Mouse (Mus musculus): ENCODE data around the gene Fam184a. TPM values are rescaled to one million over a fixed set of nuclear protein-coding genes. Genes with fewer than 3 reads are reported as not detected.

The Fam184a gene
- polyA plus RNA-seq, 1 experiment from 2014 or later, result 5.0 TPM

GRCm38 (mm10) chr10:53742961-53743360, 8.0 kb downstream of the Fam184a start:
- no peaks in the 10 kb centered on the region for H3K4me1 ChIP-seq (replicated peaks; ENCODE audit: insufficient read depth, low read length)
- H3K27ac ChIP-seq, result no peak overlapping the region
- ATAC-seq (replicated peaks; ENCODE audit: low FRiP score, low read depth) (no peak), DNase-seq (ENCODE audit: low spot score) (no peak)
- no peak overlapping the region for H3K4me2 ChIP-seq (ENCODE audit: low read length)
- H3K4me3 ChIP-seq (replicated peaks; ENCODE audit: low read depth, low read length), result no peak overlapping the region
- TF ChIP-seq CTCF (IDR thresholded peaks at IDR 0.05; ENCODE audit: low read depth), result no peak
- H3K9me3 ChIP-seq (replicated peaks; ENCODE audit: low read length), result no peaks in the 10 kb centered on the region
- no peak overlapping the region for H3K9ac ChIP-seq (ENCODE audit: low read depth, low read length)
- no peaks in the 10 kb centered on the region for H3K36me3 ChIP-seq (ENCODE audit: insufficient read depth, low read length)
- 86% methylated on average over 5 of the region's 5 CpGs for WGBS
- H3K27me3 ChIP-seq (ENCODE audit: insufficient read depth, low read length), result no peaks in the 10 kb centered on the region

- Histone ChIP-seq H3K36me3 (ENCODE audit: insufficient read depth, low read length) (no peaks in the 10 kb centered on the region), H3K9ac (ENCODE audit: low read depth, low read length) (no peak overlapping the region), H3K4me3 (replicated peaks; ENCODE audit: low read depth, low read length) (no peak overlapping the region), H3K4me2 (ENCODE audit: low read length) (no peak overlapping the region), H3K4me1 (replicated peaks; ENCODE audit: insufficient read depth, low read length) (no peaks in the 10 kb centered on the region), H3K27me3 (ENCODE audit: insufficient read depth, low read length) (no peaks in the 10 kb centered on the region), H3K27ac (no peak overlapping the region), H3K9me3 (replicated peaks; ENCODE audit: low read length) (no peaks in the 10 kb centered on the region)
- no peak for TF ChIP-seq CTCF (IDR thresholded peaks at IDR 0.05; ENCODE audit: low read depth)
- no peak for ATAC-seq (replicated peaks; ENCODE audit: low FRiP score, low read depth)
- no peak for DNase-seq (ENCODE audit: low spot score)
Observed at GRCm38 (mm10) chr10:53740014-53740413, 10.9 kb downstream of the Fam184a start.

- no peak for TF ChIP-seq CTCF (IDR thresholded peaks at IDR 0.05; ENCODE audit: low read depth)
- DNase-seq (ENCODE audit: low spot score), result peak; percentile 31
- Histone ChIP-seq H3K4me3 (replicated peaks; ENCODE audit: low read depth, low read length) (no peak overlapping the region), H3K4me1 (replicated peaks; ENCODE audit: insufficient read depth, low read length) (no peaks in the 10 kb centered on the region), H3K27me3 (ENCODE audit: insufficient read depth, low read length) (no peaks in the 10 kb centered on the region), H3K4me2 (ENCODE audit: low read length) (no peak overlapping the region), H3K9me3 (replicated peaks; ENCODE audit: low read length) (no peaks in the 10 kb centered on the region), H3K27ac (no peak overlapping the region), H3K36me3 (ENCODE audit: insufficient read depth, low read length) (no peaks in the 10 kb centered on the region), H3K9ac (ENCODE audit: low read depth, low read length) (no peak overlapping the region)
- WGBS, result 44% methylated on average over 8 of the region's 8 CpGs
- ATAC-seq (replicated peaks; ENCODE audit: low FRiP score, low read depth), result peak; percentile 49; the same call in 1 of the 2 replicates
Observed at GRCm38 (mm10) chr10:53738842-53739241, 12.1 kb downstream of the Fam184a start.

- TF ChIP-seq CTCF (IDR thresholded peaks at IDR 0.05; ENCODE audit: low read depth), result no peak
- DNase-seq (ENCODE audit: low spot score) (no peak), ATAC-seq (replicated peaks; ENCODE audit: low FRiP score, low read depth) (no peak)
- no peak overlapping the region for H3K4me2 ChIP-seq (ENCODE audit: low read length)
- no peak overlapping the region for H3K9ac ChIP-seq (ENCODE audit: low read depth, low read length)
- no peaks in the 10 kb centered on the region for H3K4me1 ChIP-seq (replicated peaks; ENCODE audit: insufficient read depth, low read length)
- H3K4me3 ChIP-seq (replicated peaks; ENCODE audit: low read depth, low read length), result no peak overlapping the region
- 62% methylated on average over 7 of the region's 7 CpGs for WGBS
- no peak overlapping the region for H3K27ac ChIP-seq
- no peaks in the 10 kb centered on the region for H3K27me3 ChIP-seq (ENCODE audit: insufficient read depth, low read length)
- H3K9me3 ChIP-seq (replicated peaks; ENCODE audit: low read length), result no peaks in the 10 kb centered on the region
- no peaks in the 10 kb centered on the region for H3K36me3 ChIP-seq (ENCODE audit: insufficient read depth, low read length)
Observed at GRCm38 (mm10) chr10:53735201-53735865, 15.6 kb downstream of the Fam184a start.

- 54% methylated on average over 7 of the region's 7 CpGs for WGBS
Observed at GRCm38 (mm10) chr10:53732324-53732723, 18.6 kb downstream of the Fam184a start.

GRCm38 (mm10) chr10:53728883-53729282, 22.0 kb downstream of the Fam184a start:
- H3K4me2 ChIP-seq (ENCODE audit: low read length), result no peak overlapping the region
- no peaks in the 10 kb centered on the region for H3K27me3 ChIP-seq (ENCODE audit: insufficient read depth, low read length)
- no peaks in the 10 kb centered on the region for H3K36me3 ChIP-seq (ENCODE audit: insufficient read depth, low read length)
- H3K4me1 ChIP-seq (replicated peaks; ENCODE audit: insufficient read depth, low read length), result no peaks in the 10 kb centered on the region
- H3K4me3 ChIP-seq (replicated peaks; ENCODE audit: low read depth, low read length), result no peak overlapping the region
- ATAC-seq (replicated peaks; ENCODE audit: low FRiP score, low read depth), result peak; percentile 42; the same call in 1 of the 2 replicates
- no peak for TF ChIP-seq CTCF (IDR thresholded peaks at IDR 0.05; ENCODE audit: low read depth)
- H3K9ac ChIP-seq (ENCODE audit: low read depth, low read length), result no peak overlapping the region
- no peak overlapping the region for H3K27ac ChIP-seq
- peak; percentile 55 for DNase-seq (ENCODE audit: low spot score)
- 47% methylated on average over 1 of the region's 1 CpGs for WGBS
- no peaks in the 10 kb centered on the region for H3K9me3 ChIP-seq (replicated peaks; ENCODE audit: low read length)

More at GRCm38 (mm10) chr10:53732324-53732723, 18.6 kb downstream of the Fam184a start:
- Histone ChIP-seq H3K4me1 (replicated peaks; ENCODE audit: insufficient read depth, low read length) (no peaks in the 10 kb centered on the region), H3K27me3 (ENCODE audit: insufficient read depth, low read length) (no peaks in the 10 kb centered on the region), H3K4me2 (ENCODE audit: low read length) (no peak overlapping the region), H3K27ac (no peak overlapping the region), H3K9me3 (replicated peaks; ENCODE audit: low read length) (no peaks in the 10 kb centered on the region), H3K4me3 (replicated peaks; ENCODE audit: low read depth, low read length) (no peak overlapping the region), H3K9ac (ENCODE audit: low read depth, low read length) (no peak overlapping the region), H3K36me3 (ENCODE audit: insufficient read depth, low read length) (no peaks in the 10 kb centered on the region)
- peak; percentile 45 for DNase-seq (ENCODE audit: low spot score)
- ATAC-seq (replicated peaks; ENCODE audit: low FRiP score, low read depth), result peak; percentile 65
- TF ChIP-seq CTCF (IDR thresholded peaks at IDR 0.05; ENCODE audit: low read depth), result no peak

GRCm38 (mm10) chr10:53725301-53725700, 25.6 kb downstream of the Fam184a start:
- no peak overlapping the region for H3K27ac ChIP-seq
- H3K4me2 ChIP-seq (ENCODE audit: low read length), result no peak overlapping the region
- no peak for TF ChIP-seq CTCF (IDR thresholded peaks at IDR 0.05; ENCODE audit: low read depth)
- no peaks in the 10 kb centered on the region for H3K9me3 ChIP-seq (replicated peaks; ENCODE audit: low read length)
- WGBS, result 24% methylated on average over 2 of the region's 2 CpGs
- no peaks in the 10 kb centered on the region for H3K27me3 ChIP-seq (ENCODE audit: insufficient read depth, low read length)
- DNase-seq (ENCODE audit: low spot score) (no peak), ATAC-seq (replicated peaks; ENCODE audit: low FRiP score, low read depth) (no peak)
- no peaks in the 10 kb centered on the region for H3K36me3 ChIP-seq (ENCODE audit: insufficient read depth, low read length)
- H3K4me3 ChIP-seq (replicated peaks; ENCODE audit: low read depth, low read length), result no peak overlapping the region
- H3K9ac ChIP-seq (ENCODE audit: low read depth, low read length), result no peak overlapping the region
- no peaks in the 10 kb centered on the region for H3K4me1 ChIP-seq (replicated peaks; ENCODE audit: insufficient read depth, low read length)
